Mouse (Mus musculus) heart, embryonic 11.5 days (tissue): ENCODE results near the gene Axdnd1. TPM values are rescaled to one million over a fixed set of nuclear protein-coding genes. Genes with fewer than 3 reads are reported as not detected.

Experiments
- ATAC-seq: fragments of 200-750 bp; cut with Nextera tagmentation; replicated peaks from 2 replicates; pipeline ENCODE4 v1.8.0; 2017; ENCODE audit warnings: moderate library complexity; ENCODE audit not compliant: insufficient number of reproducible peaks, low FRiP score, low TSS enrichment
- H3K27ac ChIP-seq: fragments of 300-500 bp; sonication (generic); 2 replicates; pipeline ENCODE4 v1.5.1; 2014; ENCODE audit warnings: mild to moderate bottlenecking, low read depth, low read length
- H3K27me3 ChIP-seq: fragments of 300-500 bp; sonication (generic); 2 replicates; pipeline ENCODE4 v1.6.1; 2014; ENCODE audit warnings: mild to moderate bottlenecking, low read length, mixed read lengths; ENCODE audit not compliant: control insufficient read depth, insufficient read depth
- H3K36me3 ChIP-seq: fragments of 300-500 bp; sonication (generic); 2 replicates; pipeline ENCODE4 v1.6.1; 2014; ENCODE audit warnings: mild to moderate bottlenecking, low read length, moderate library complexity, mixed read lengths; ENCODE audit not compliant: control insufficient read depth, insufficient read depth
- H3K4me1 ChIP-seq: fragments of 300-500 bp; sonication (generic); 2 replicates; pipeline ENCODE4 v1.6.1; 2014; ENCODE audit warnings: low read length; ENCODE audit not compliant: control insufficient read depth, insufficient read depth
- H3K4me2 ChIP-seq: fragments of 300-500 bp; sonication (generic); 2 replicates; pipeline ENCODE4 v1.6.1; 2014; ENCODE audit warnings: mild to moderate bottlenecking, moderate library complexity
- H3K4me3 ChIP-seq: fragments of 300-500 bp; sonication (generic); 2 replicates; pipeline ENCODE4 v1.5.1; 2014; ENCODE audit warnings: low read depth, low read length
- H3K9ac ChIP-seq: fragments of 300-500 bp; sonication (generic); 2 replicates; pipeline ENCODE4 v1.6.1; 2014; ENCODE audit warnings: mild to moderate bottlenecking, low read depth, low read length, moderate library complexity
- H3K9me3 ChIP-seq: fragments of 300-500 bp; sonication (generic); replicated peaks from 2 replicates; pipeline ENCODE4 v1.6.1; 2016; ENCODE audit warnings: low read length; ENCODE audit not compliant: control insufficient read depth
- WGBS: fragments of 180-500 bp; shearing (Covaris S2); extraction: QIAGEN DNeasy Blood & Tissue Kit; methylation state at CpG from one replicate; pipeline ENCODE4 v1.1.7; 2014; ENCODE audit not compliant: insufficient replicate concordance; 5-methylcytosine and 5-hydroxymethylcytosine counted together
- polyA plus RNA-seq: library from polyadenylated mRNA; unstranded; fragments of >200 nt; fragmentation: Nextera tagmentation; extraction: Ambion mirVana; gene quantifications from 2 replicates; pipeline ENCODE4 v1.2.1, GENCODE M21; 2014

Axdnd1 gene
- polyA plus RNA-seq = 0.32 and 0.56 TPM in 2 replicates

- under 1% methylated on average over 44 of the region's 44 CpGs for WGBS
- Histone ChIP-seq H3K36me3 (no peaks in the 10 kb centered on the region), H3K4me3 (peak within 1 kb of the TSS; percentile 64), H3K9ac (peak within 1 kb of the TSS; percentile 70), H3K27ac (peak within 1 kb of the TSS; percentile 24; the same call in 1 of the 2 replicates), H3K4me1 (no peaks in the 10 kb centered on the region), H3K9me3 (no peaks in the 10 kb centered on the region), H3K27me3 (no peaks in the 10 kb centered on the region), H3K4me2 (peak within 1 kb of the TSS; percentile 62)
- peak; percentile 90 for ATAC-seq
Measured at GRCm38 (mm10) chr1:156420671-156421297, at the start of gene Axdnd1. TSS of gene Axdnd1 (minus strand) at chr1:156421159.

GRCm38 (mm10) chr1:156470557-156470956 is 49.6 kb upstream of the Axdnd1 start:
- ATAC-seq = no peak
- WGBS = 59% methylated on average over 7 of the region's 7 CpGs
- no peak overlapping the region for H3K4me3 ChIP-seq
- H3K36me3 ChIP-seq = peaks cover 18% of the 10 kb centered on the region
- H3K9ac ChIP-seq = no peak overlapping the region
- H3K4me1 ChIP-seq = peaks cover 10% of the 10 kb centered on the region; the same call in 1 of the 2 replicates
- no peak overlapping the region for H3K4me2 ChIP-seq
- H3K27me3 ChIP-seq = no peaks in the 10 kb centered on the region
- no peak overlapping the region for H3K27ac ChIP-seq
- 0 out of 2 replicates have a peak, but pooled peaks cover 6% of the 10 kb centered on the region for H3K9me3 ChIP-seq

- H3K27me3 ChIP-seq = no peaks in the 10 kb centered on the region
- 0 out of 2 replicates have a peak, but pooled peaks cover 6% of the 10 kb centered on the region for H3K9me3 ChIP-seq
- peaks cover 10% of the 10 kb centered on the region; the same call in 1 of the 2 replicates for H3K4me1 ChIP-seq
- ATAC-seq = no peak
- H3K4me2 ChIP-seq = no peak overlapping the region
- no peak overlapping the region for H3K9ac ChIP-seq
- H3K4me3 ChIP-seq = no peak overlapping the region
- H3K27ac ChIP-seq = no peak overlapping the region
- H3K36me3 ChIP-seq = peaks cover 22% of the 10 kb centered on the region
- WGBS = 66% methylated on average over 3 of the region's 3 CpGs
Measured at GRCm38 (mm10) chr1:156468576-156468975, 47.6 kb upstream of the Axdnd1 start.

DNA sequence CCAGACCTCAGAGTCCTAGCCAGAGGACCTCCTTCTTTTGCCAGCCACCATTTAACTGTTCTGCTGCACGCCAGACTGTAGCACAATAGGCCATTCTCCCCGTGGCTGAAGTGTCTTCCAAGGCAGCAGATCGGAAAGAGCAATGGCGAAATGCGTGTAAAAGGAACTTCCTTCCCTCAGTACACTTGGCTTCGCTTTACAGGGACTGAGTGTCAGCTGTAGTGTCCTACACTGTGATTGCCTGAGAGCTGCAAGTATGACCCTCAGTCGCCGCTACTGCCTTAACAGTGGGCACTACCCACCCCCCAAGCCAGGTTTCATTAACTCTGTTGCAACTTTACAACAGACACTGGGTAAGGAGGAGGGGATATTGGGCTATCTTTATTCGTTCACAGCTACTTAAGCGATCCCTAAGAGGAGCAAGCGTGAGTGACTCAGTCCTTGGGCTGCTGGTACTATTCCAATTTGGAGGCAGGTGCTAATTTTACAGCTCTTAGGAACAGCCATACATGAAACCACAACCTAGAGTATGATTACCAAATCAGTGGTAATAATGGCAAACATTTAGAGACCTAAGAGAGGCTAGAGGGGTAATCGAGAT is 46.8 kb upstream of the Axdnd1 start:
- Histone ChIP-seq H3K27ac (no peak overlapping the region), H3K9ac (no peak overlapping the region), H3K9me3 (0 out of 2 replicates have a peak, but pooled peaks cover 6% of the 10 kb centered on the region), H3K36me3 (peaks cover 22% of the 10 kb centered on the region), H3K4me1 (peaks cover 9% of the 10 kb centered on the region; the same call in 1 of the 2 replicates), H3K4me2 (no peak overlapping the region), H3K27me3 (no peaks in the 10 kb centered on the region), H3K4me3 (no peak overlapping the region)
- WGBS = 84% methylated on average over 12 of the region's 12 CpGs
- no peak for ATAC-seq

GRCm38 (mm10) chr1:156464963-156465362 is 44.0 kb upstream of the Axdnd1 start:
- WGBS = 81% methylated on average over 9 of the region's 9 CpGs
- no peak for ATAC-seq
- no peak overlapping the region for H3K9ac ChIP-seq
- H3K9me3 ChIP-seq = 0 out of 2 replicates have a peak, but pooled peaks cover 6% of the 10 kb centered on the region
- no peak overlapping the region for H3K27ac ChIP-seq
- H3K4me3 ChIP-seq = no peak overlapping the region
- no peak overlapping the region for H3K4me2 ChIP-seq
- peaks cover 22% of the 10 kb centered on the region for H3K36me3 ChIP-seq
- H3K4me1 ChIP-seq = no peaks in the 10 kb centered on the region
- H3K27me3 ChIP-seq = no peaks in the 10 kb centered on the region

GRCm38 (mm10) chr1:156463981-156464853 is 43.3 kb upstream of the Axdnd1 start:
- 81% methylated on average over 8 of the region's 8 CpGs for WGBS
- Histone ChIP-seq H3K4me3 (no peak overlapping the region), H3K27ac (no peak overlapping the region), H3K27me3 (no peaks in the 10 kb centered on the region), H3K9me3 (0 out of 2 replicates have a peak, but pooled peaks cover 2% of the 10 kb centered on the region), H3K36me3 (peaks cover 18% of the 10 kb centered on the region), H3K9ac (no peak overlapping the region), H3K4me2 (no peak overlapping the region), H3K4me1 (no peaks in the 10 kb centered on the region)
- ATAC-seq = no peak

GRCm38 (mm10) chr1:156462273-156462991 is 41.5 kb upstream of the Axdnd1 start:
- WGBS = 49% methylated on average over 12 of the region's 12 CpGs
- no peak for ATAC-seq

GRCm38 (mm10) chr1:156461036-156461435 is 40.1 kb upstream of the Axdnd1 start:
- peaks cover 8% of the 10 kb centered on the region for H3K36me3 ChIP-seq
- H3K4me1 ChIP-seq = no peaks in the 10 kb centered on the region
- no peak overlapping the region for H3K4me3 ChIP-seq
- H3K9ac ChIP-seq = no peak overlapping the region
- no peaks in the 10 kb centered on the region for H3K27me3 ChIP-seq
- 0 out of 2 replicates have a peak, but pooled peaks cover 1% of the 10 kb centered on the region for H3K9me3 ChIP-seq
- ATAC-seq = no peak
- H3K4me2 ChIP-seq = no peak overlapping the region
- H3K27ac ChIP-seq = no peak overlapping the region
- WGBS = 75% methylated on average over 6 of the region's 6 CpGs

More at GRCm38 (mm10) chr1:156462273-156462991, 41.5 kb upstream of the Axdnd1 start:
- Histone ChIP-seq H3K36me3 (peaks cover 17% of the 10 kb centered on the region), H3K27ac (no peak overlapping the region), H3K9me3 (0 out of 2 replicates have a peak, but pooled peaks cover 2% of the 10 kb centered on the region), H3K4me2 (no peak overlapping the region), H3K9ac (no peak overlapping the region), H3K4me3 (no peak overlapping the region), H3K4me1 (no peaks in the 10 kb centered on the region), H3K27me3 (no peaks in the 10 kb centered on the region)
